Mouse (Mus musculus) liver, embryonic 13.5 days (tissue): ENCODE measurements around the gene Fgf4. TPM values are rescaled to one million over a fixed set of nuclear protein-coding genes. Genes with fewer than 3 reads are reported as not detected.

Experiments
- ATAC-seq: fragments of 200-750 bp; cut with Nextera tagmentation; 2 replicates; pipeline ENCODE4 v1.8.0; 2017; ENCODE audit warnings: low read depth, mild to moderate bottlenecking, moderate number of reproducible peaks, moderate library complexity
- DNase-seq: peaks from one replicate; pipeline ENCODE4 v3.0.0; 2022
- H3K27ac ChIP-seq: fragments of 300-500 bp; sonication (generic); 2 replicates; pipeline ENCODE4 v1.5.1; 2015; ENCODE audit warnings: moderate library complexity, mild to moderate bottlenecking, inconsistent platforms
- H3K27me3 ChIP-seq: fragments of 300-500 bp; sonication (generic); 2 replicates; pipeline ENCODE4 v1.6.1; 2015; ENCODE audit warnings: mild to moderate bottlenecking, inconsistent platforms
- H3K36me3 ChIP-seq: fragments of 300-500 bp; sonication (generic); 2 replicates; pipeline ENCODE4 v1.6.1; 2015; ENCODE audit warnings: mild to moderate bottlenecking, inconsistent platforms
- H3K4me1 ChIP-seq: fragments of 300-500 bp; sonication (generic); replicated peaks from 2 replicates; pipeline ENCODE4 v1.6.1; 2015; ENCODE audit warnings: inconsistent platforms
- H3K4me2 ChIP-seq: fragments of 300-500 bp; sonication (generic); 2 replicates; pipeline ENCODE4 v1.6.1; 2015; ENCODE audit warnings: inconsistent platforms, mild to moderate bottlenecking, moderate library complexity
- H3K4me3 ChIP-seq: fragments of 300-500 bp; sonication (generic); replicated peaks from 2 replicates; pipeline ENCODE4 v1.5.1; 2015; ENCODE audit warnings: mild to moderate bottlenecking, inconsistent platforms
- H3K9ac ChIP-seq: fragments of 300-500 bp; sonication (generic); 2 replicates; pipeline ENCODE4 v1.6.1; 2015; ENCODE audit warnings: mild to moderate bottlenecking, inconsistent platforms
- H3K9me3 ChIP-seq: fragments of 300-500 bp; sonication (generic); replicated peaks from 2 replicates; pipeline ENCODE4 v1.6.1; 2016; ENCODE audit warnings: inconsistent platforms
- WGBS: fragments of 180-500 bp; shearing (Covaris S2); methylation state at CpG from one replicate; pipeline ENCODE4 v1.1.7; 2015; ENCODE audit not compliant: insufficient replicate concordance; 5-methylcytosine and 5-hydroxymethylcytosine counted together
- polyA plus RNA-seq: library from polyadenylated mRNA; unstranded; fragments of >200 nt; fragmentation: Nextera tagmentation; extraction: Ambion mirVana; gene quantifications from 2 replicates; pipeline ENCODE4 v1.2.1, GENCODE M21; 2015

Fgf4 gene
- polyA plus RNA-seq, 1 experiment from 2014 or later, result not detected

DNA sequence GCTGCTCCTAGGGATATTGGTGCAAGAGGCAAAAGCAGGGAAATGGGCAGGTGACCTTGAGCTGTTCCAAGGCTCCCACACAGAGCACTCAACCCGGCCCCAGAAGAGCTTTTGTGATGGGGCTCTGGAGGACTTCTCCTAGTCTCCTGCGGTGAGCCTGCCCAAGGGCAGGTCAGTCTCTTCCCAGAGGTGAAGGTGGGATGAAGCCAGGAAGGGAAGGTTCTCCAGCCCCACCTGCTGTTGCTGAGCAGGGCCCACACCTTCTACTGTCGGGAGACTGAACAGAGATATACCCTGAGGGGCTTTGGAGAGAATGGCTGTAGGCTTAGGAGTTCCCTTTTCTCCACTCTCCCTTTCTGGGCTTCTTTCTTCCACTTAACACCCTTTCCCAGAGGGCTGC lies 4.2 kb downstream of the Fgf4 start:
- Histone ChIP-seq H3K27ac (no peak overlapping the region), H3K27me3 (peaks cover 47% of the 10 kb centered on the region)
- WGBS, result 28% methylated on average over 3 of the region's 3 CpGs

GRCm38 (mm10) chr7:144854966-144855365 lies 7.8 kb downstream of the Fgf4 start:
- 37% methylated on average over 3 of the region's 3 CpGs for WGBS
- Histone ChIP-seq H3K27ac (no peak overlapping the region), H3K9ac (no peak overlapping the region), H3K4me2 (no peak overlapping the region), H3K9me3 (no peaks in the 10 kb centered on the region), H3K4me1 (no peaks in the 10 kb centered on the region), H3K4me3 (no peak overlapping the region), H3K27me3 (peaks cover 66% of the 10 kb centered on the region), H3K36me3 (no peaks in the 10 kb centered on the region)
- no peak for ATAC-seq
- no peak for DNase-seq

More for the DNA sequence above, 4.2 kb downstream of the Fgf4 start:
- Histone ChIP-seq H3K4me1 (no peaks in the 10 kb centered on the region), H3K4me2 (no peak overlapping the region), H3K9me3 (no peaks in the 10 kb centered on the region), H3K9ac (no peak overlapping the region), H3K4me3 (no peak overlapping the region), H3K36me3 (no peaks in the 10 kb centered on the region)
- ATAC-seq (no peak), DNase-seq (no peak)

GRCm38 (mm10) chr7:144857158-144857557 lies 10.0 kb downstream of the Fgf4 start:
- Histone ChIP-seq H3K27ac (no peak overlapping the region), H3K4me1 (no peaks in the 10 kb centered on the region), H3K4me2 (no peak overlapping the region), H3K36me3 (no peaks in the 10 kb centered on the region), H3K27me3 (peaks cover 76% of the 10 kb centered on the region), H3K9ac (no peak overlapping the region), H3K9me3 (no peaks in the 10 kb centered on the region), H3K4me3 (no peak overlapping the region)
- WGBS, result 63% methylated on average over 7 of the region's 7 CpGs
- DNase-seq (no peak), ATAC-seq (no peak)

- Histone ChIP-seq H3K9me3 (no peaks in the 10 kb centered on the region), H3K36me3 (no peaks in the 10 kb centered on the region), H3K4me2 (no peak overlapping the region), H3K4me1 (no peaks in the 10 kb centered on the region), H3K27ac (no peak overlapping the region), H3K9ac (no peak overlapping the region), H3K4me3 (no peak overlapping the region), H3K27me3 (peaks cover 81% of the 10 kb centered on the region)
- ATAC-seq (no peak), DNase-seq (no peak)
- 63% methylated on average over 3 of the region's 3 CpGs for WGBS
Measured at GRCm38 (mm10) chr7:144857826-144858342, 10.7 kb downstream of the Fgf4 start.

- no peaks in the 10 kb centered on the region for H3K36me3 ChIP-seq
- H3K4me1 ChIP-seq, result no peaks in the 10 kb centered on the region
- no peak overlapping the region for H3K9ac ChIP-seq
- WGBS, result 92% methylated on average over 1 of the region's 1 CpGs
- H3K4me2 ChIP-seq, result no peak overlapping the region
- no peak overlapping the region for H3K4me3 ChIP-seq
- ATAC-seq (no peak), DNase-seq (no peak)
- H3K9me3 ChIP-seq, result no peaks in the 10 kb centered on the region
- H3K27ac ChIP-seq, result no peak overlapping the region
- H3K27me3 ChIP-seq, result peaks cover 85% of the 10 kb centered on the region
Measured at GRCm38 (mm10) chr7:144858702-144859101, 11.5 kb downstream of the Fgf4 start.

GRCm38 (mm10) chr7:144861056-144861768 lies 14.0 kb downstream of the Fgf4 start:
- Histone ChIP-seq H3K9ac (no peak overlapping the region), H3K4me3 (no peak overlapping the region), H3K9me3 (no peaks in the 10 kb centered on the region), H3K4me2 (no peak overlapping the region), H3K27ac (no peak overlapping the region), H3K4me1 (no peaks in the 10 kb centered on the region), H3K36me3 (no peaks in the 10 kb centered on the region), H3K27me3 (peaks cover 87% of the 10 kb centered on the region)
- DNase-seq (no peak), ATAC-seq (no peak)
- WGBS, result 2% methylated on average over 72 of the region's 72 CpGs

- Histone ChIP-seq H3K36me3 (no peaks in the 10 kb centered on the region), H3K27me3 (peaks cover 92% of the 10 kb centered on the region), H3K4me1 (no peaks in the 10 kb centered on the region), H3K9me3 (no peaks in the 10 kb centered on the region), H3K27ac (no peak overlapping the region), H3K4me3 (no peak overlapping the region), H3K9ac (no peak overlapping the region), H3K4me2 (no peak overlapping the region)
- 1% methylated on average over 28 of the region's 28 CpGs for WGBS
- ATAC-seq (no peak; the same call in 1 of the 2 replicates), DNase-seq (no peak)
Measured at GRCm38 (mm10) chr7:144861769-144862070, 14.6 kb downstream of the Fgf4 start.

DNA sequence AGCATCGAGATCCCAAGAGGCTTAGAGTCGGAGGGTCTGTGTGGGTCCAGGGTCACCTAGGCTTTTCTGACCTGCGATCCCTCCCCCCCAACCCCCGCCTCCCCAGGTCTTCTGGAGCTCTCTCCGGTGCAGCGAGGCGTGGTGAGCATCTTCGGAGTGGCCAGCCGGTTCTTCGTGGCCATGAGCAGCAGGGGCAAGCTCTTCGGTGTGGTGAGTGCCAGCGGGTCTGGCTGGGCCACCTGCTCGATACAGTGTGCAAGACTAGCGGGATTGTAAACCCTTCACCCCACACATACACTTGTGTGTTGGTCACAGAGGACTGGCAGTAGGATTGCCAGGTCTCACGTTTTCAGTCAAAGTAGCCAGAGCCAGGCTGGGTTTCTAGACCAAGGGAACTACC lies 15.0 kb downstream of the Fgf4 start:
- no peak overlapping the region for H3K27ac ChIP-seq
- no peak for ATAC-seq
- no peak overlapping the region for H3K4me3 ChIP-seq
- H3K9me3 ChIP-seq, result no peaks in the 10 kb centered on the region
- H3K4me1 ChIP-seq, result no peaks in the 10 kb centered on the region
- no peak overlapping the region for H3K9ac ChIP-seq
- H3K27me3 ChIP-seq, result peaks cover 95% of the 10 kb centered on the region
- no peak overlapping the region for H3K4me2 ChIP-seq
- DNase-seq, result no peak
- WGBS, result 2% methylated on average over 15 of the region's 15 CpGs
- no peaks in the 10 kb centered on the region for H3K36me3 ChIP-seq

DNA sequence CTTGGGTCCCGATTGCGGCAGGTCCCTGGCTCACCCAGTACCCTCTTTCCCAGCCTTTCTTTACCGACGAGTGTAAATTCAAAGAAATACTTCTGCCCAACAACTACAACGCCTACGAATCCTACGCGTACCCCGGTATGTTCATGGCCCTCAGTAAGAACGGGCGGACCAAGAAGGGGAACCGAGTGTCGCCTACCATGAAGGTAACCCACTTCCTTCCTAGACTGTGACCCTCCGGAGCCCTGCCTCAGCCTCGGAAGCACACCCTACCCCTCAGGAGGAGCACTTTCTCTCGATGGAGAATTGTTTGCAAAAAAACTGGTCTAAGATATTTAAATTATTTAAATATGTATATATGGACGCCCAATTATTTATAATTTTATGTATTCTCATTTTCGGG lies 15.5 kb downstream of the Fgf4 start:
- 3% methylated on average over 18 of the region's 18 CpGs for WGBS
- DNase-seq, result no peak

GRCm38 (mm10) chr7:144863196-144863595 lies 16.0 kb downstream of the Fgf4 start:
- DNase-seq, result no peak
- Histone ChIP-seq H3K36me3 (no peaks in the 10 kb centered on the region), H3K27me3 (peaks cover 93% of the 10 kb centered on the region), H3K9ac (no peak overlapping the region), H3K27ac (no peak overlapping the region), H3K4me3 (no peak overlapping the region), H3K4me2 (no peak overlapping the region), H3K9me3 (no peaks in the 10 kb centered on the region), H3K4me1 (no peaks in the 10 kb centered on the region)
- ATAC-seq, result no peak
- 5% methylated on average over 11 of the region's 11 CpGs for WGBS

More for the DNA sequence above, 15.5 kb downstream of the Fgf4 start:
- H3K27ac ChIP-seq, result no peak overlapping the region
- no peak overlapping the region for H3K4me3 ChIP-seq
- H3K9me3 ChIP-seq, result no peaks in the 10 kb centered on the region
- ATAC-seq, result no peak
- H3K36me3 ChIP-seq, result no peaks in the 10 kb centered on the region
- peaks cover 96% of the 10 kb centered on the region for H3K27me3 ChIP-seq
- H3K4me1 ChIP-seq, result no peaks in the 10 kb centered on the region
- no peak overlapping the region for H3K4me2 ChIP-seq
- no peak overlapping the region for H3K9ac ChIP-seq

GRCm38 (mm10) chr7:144864160-144864670 lies 17.0 kb downstream of the Fgf4 start:
- 44% methylated on average over 3 of the region's 3 CpGs for WGBS
- Histone ChIP-seq H3K36me3 (no peaks in the 10 kb centered on the region), H3K27ac (no peak overlapping the region), H3K9me3 (no peaks in the 10 kb centered on the region), H3K9ac (no peak overlapping the region), H3K27me3 (peaks cover 88% of the 10 kb centered on the region), H3K4me1 (no peaks in the 10 kb centered on the region), H3K4me2 (no peak overlapping the region), H3K4me3 (no peak overlapping the region)
- no peak for DNase-seq
- ATAC-seq, result no peak

DNA sequence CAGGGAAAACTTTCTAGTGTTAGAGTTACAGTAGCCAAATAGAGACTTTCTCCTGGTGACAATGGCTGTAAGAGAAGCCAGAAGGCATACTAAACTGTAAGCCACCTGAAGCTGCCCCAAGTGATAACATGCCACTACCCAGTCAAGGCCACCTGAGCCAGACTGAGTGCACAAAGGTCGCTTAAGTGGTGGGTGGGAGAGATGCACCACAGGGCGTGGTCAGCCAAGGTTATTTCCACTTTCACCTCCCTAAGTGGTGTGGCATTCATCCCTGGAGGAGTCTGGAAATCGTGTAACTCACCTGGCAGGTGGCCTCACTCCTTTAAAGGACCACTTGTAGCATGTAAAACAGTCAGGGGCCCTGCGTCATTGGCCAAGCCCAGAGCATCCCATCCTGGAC lies 20.0 kb downstream of the Fgf4 start:
- no peak for ATAC-seq
- Histone ChIP-seq H3K36me3 (no peaks in the 10 kb centered on the region), H3K4me2 (no peak overlapping the region), H3K27ac (no peak overlapping the region), H3K9ac (no peak overlapping the region), H3K4me3 (no peak overlapping the region), H3K9me3 (no peaks in the 10 kb centered on the region), H3K4me1 (no peaks in the 10 kb centered on the region), H3K27me3 (peaks cover 58% of the 10 kb centered on the region)
- DNase-seq, result no peak
- WGBS, result 45% methylated on average over 4 of the region's 4 CpGs
